Mouse (Mus musculus) myocyte (in vitro differentiated cells): ENCODE data around the gene 6030408B16Rik. TPM values are rescaled to one million over a fixed set of nuclear protein-coding genes. Genes with fewer than 3 reads are reported as not detected.

Experiments used
- H3K27me3 ChIP-seq: one replicate; pipeline ENCODE4 v1.6.1; 2011; ENCODE audit not compliant: control insufficient read depth, insufficient read depth, insufficient read length
- H3K36me3 ChIP-seq: one replicate; pipeline ENCODE4 v1.6.1; 2011; ENCODE audit not compliant: control insufficient read depth, insufficient read depth
- H3K4me2 ChIP-seq: one replicate; pipeline ENCODE4 v1.6.1; 2011; ENCODE audit warnings: low read depth, control low read depth
- H3K4me3 ChIP-seq: one replicate; pipeline ENCODE4 v1.5.1; 2011; ENCODE audit warnings: mild to moderate bottlenecking, control low read depth, moderate library complexity
- H3K79me2 ChIP-seq: one replicate; pipeline ENCODE4 v1.6.1; 2011; ENCODE audit not compliant: control insufficient read depth, insufficient read depth
- H3ac ChIP-seq: one replicate; pipeline ENCODE4 v1.6.1; 2011; ENCODE audit not compliant: control insufficient read depth, insufficient read length
- CEBPB ChIP-seq: IDR thresholded peaks from 2 replicates; pipeline ENCODE4 v1.6.1; 2011; ENCODE audit warnings: mild to moderate bottlenecking, moderate library complexity; ENCODE audit not compliant: poor library complexity, insufficient read depth, severe bottlenecking
- E2F4 ChIP-seq: IDR thresholded peaks from one replicate; pipeline ENCODE4 v1.6.1; 2011; ENCODE audit warnings: mild to moderate bottlenecking, control low read depth, moderate library complexity; ENCODE audit not compliant: insufficient read depth
- MAX ChIP-seq: IDR thresholded peaks from one replicate; pipeline ENCODE4 v1.6.1; 2011; ENCODE audit warnings: low read depth, mild to moderate bottlenecking, control low read depth
- MYOD1 ChIP-seq, 3 experiments: IDR thresholded peaks; one replicate each; pipeline ENCODE4 v1.6.1; 2011; ENCODE audit warnings: control low read depth in 2 of 3, low read depth in 2 of 3, mild to moderate bottlenecking in 2 of 3, moderate library complexity in 1 of 3; ENCODE audit not compliant: insufficient read length in 2 of 3, control insufficient read depth in 1 of 3
- MYOG ChIP-seq, 3 experiments: IDR thresholded peaks; one replicate each; pipeline ENCODE4 v1.6.1; 2011; ENCODE audit warnings: control low read depth in 2 of 3, low read depth in 2 of 3, mild to moderate bottlenecking in 2 of 3; ENCODE audit not compliant: insufficient read length in 2 of 3, control insufficient read depth in 1 of 3, insufficient read depth in 1 of 3
- POLR2A ChIP-seq: IDR thresholded peaks from one replicate; pipeline ENCODE4 v1.6.1; 2011; ENCODE audit warnings: low read depth, mild to moderate bottlenecking, control low read depth, moderate library complexity; ENCODE audit not compliant: insufficient read length
- POLR2AphosphoS2 ChIP-seq: IDR thresholded peaks from one replicate; pipeline ENCODE4 v1.6.1; 2011; ENCODE audit warnings: low read depth, control low read depth; ENCODE audit not compliant: insufficient read length
- REST ChIP-seq: IDR thresholded peaks from one replicate; pipeline ENCODE4 v1.6.1; 2011; ENCODE audit warnings: mild to moderate bottlenecking, control low read depth, moderate library complexity; ENCODE audit not compliant: insufficient read depth, insufficient read length
- SRF ChIP-seq: IDR thresholded peaks from one replicate; pipeline ENCODE4 v1.6.1; 2011; ENCODE audit warnings: low read depth; ENCODE audit not compliant: control insufficient read depth, insufficient read length
- TCF12 ChIP-seq: IDR thresholded peaks from one replicate; pipeline ENCODE4 v1.6.1; 2011; ENCODE audit warnings: mild to moderate bottlenecking, control low read depth; ENCODE audit not compliant: poor library complexity, insufficient read depth, severe bottlenecking
- TCF3 ChIP-seq: IDR thresholded peaks from one replicate; pipeline ENCODE4 v1.6.1; 2011; ENCODE audit warnings: low read depth, control low read depth; ENCODE audit not compliant: insufficient read length
- USF1 ChIP-seq: IDR thresholded peaks from one replicate; pipeline ENCODE4 v1.6.1; 2011; ENCODE audit warnings: low read depth, mild to moderate bottlenecking, control low read depth, moderate library complexity
- polyA plus RNA-seq: library from polyadenylated mRNA; unstranded; fragments of >200 nt; fragmentation: generic; extraction: Trizol; gene quantifications from one replicate; pipeline ENCODE4 v1.2.1, GENCODE M21; 2012; ENCODE audit warnings: missing spikeins

6030408B16Rik gene
- polyA plus RNA-seq, 1 experiment: 0.16 TPM

DNA sequence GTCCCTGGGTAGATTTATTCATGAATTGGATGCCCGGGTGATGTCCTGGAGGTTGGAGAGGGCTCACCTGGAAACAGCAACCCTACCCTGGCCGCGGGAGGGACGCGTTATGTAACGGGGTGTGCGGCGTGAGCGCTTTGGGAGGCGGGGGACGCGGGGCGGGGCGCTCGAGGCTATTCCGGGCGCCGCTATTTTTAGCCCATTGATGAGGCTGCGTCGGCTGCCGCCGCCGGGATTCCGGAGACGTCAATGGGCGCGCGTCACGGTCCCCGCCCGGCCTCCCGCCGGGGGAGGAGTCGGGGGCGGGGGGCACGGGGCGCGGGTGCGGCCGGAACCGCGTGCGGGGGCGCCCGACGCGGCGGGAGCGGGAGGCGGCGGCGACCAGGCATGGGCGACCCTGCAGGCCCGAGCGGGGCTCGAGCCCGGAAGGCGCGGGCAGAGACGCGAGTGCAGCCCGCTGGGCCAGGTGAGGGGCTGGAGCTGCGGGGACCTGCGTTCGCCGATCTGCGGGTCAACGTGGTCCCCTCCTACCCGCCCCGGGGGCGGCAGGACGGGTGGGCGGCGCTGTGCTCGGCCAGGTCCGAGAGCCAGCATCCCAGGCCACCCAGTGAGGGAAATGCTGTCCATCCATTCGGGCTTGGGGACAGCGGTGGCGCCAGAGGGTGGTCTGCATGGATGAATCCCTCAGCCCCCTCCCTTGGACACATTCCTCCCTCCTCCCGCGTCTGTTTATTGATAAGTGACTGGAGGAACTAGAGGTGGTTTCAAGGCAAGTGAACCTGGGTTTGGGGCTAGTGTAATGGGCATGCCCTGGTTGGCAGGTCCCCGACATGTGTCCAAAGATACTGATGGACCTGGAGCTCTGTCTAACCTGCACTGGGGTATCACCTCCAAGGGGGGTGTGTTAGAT is 38.9 kb upstream of the 6030408B16Rik start, which contains the start of gene Nr4a1:
Gene Nr4a1, plus strand, starts transcription at position 384 of the 910 bp plus-strand sequence.
- Histone ChIP-seq H3K4me2 (peak within 1 kb of the TSS; percentile 93), H3ac (peak within 1 kb of the TSS; percentile 22)

DNA sequence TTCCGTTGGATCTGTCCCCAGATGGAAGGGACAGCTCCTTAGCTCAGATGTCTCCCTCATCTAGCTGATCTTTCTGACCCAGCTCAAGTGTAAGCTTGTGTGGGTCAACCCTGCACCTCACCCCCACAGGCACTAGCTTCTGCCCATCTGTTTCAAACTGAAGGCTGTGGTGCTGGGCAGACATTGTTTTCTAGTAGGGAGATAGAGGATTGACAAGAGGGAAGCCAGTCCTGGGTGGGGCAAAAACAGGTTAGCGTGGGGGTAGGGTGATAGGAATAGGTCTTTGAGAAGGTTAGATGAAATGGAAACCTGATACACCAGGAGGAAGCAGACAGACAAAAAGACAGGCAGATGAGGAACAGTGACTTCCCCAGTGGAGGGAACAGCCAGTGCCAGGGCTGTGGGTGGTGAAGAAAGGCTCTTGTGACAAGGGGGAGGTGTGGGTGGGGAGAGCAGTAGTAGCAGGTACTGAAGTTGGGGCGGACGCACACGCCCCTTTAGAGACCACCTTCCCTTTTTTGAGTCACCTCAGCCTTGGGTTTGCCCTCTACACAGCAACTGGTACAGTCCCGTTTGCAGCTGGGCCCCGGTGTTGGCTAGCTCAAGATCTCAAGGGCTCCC is 37.1 kb upstream of the 6030408B16Rik start:
- H3K4me2 ChIP-seq: peak overlapping the region; percentile 93
- H3ac ChIP-seq: no peak overlapping the region
- H3K36me3 ChIP-seq: no peaks in the 10 kb centered on the region
- no peak for TF ChIP-seq SRF
- TF ChIP-seq TCF3: no peak
- TF ChIP-seq USF1: no peak
- no peak for TF ChIP-seq CEBPB
- no peak for TF ChIP-seq E2F4
- TF ChIP-seq MAX: no peak
- no peak for TF ChIP-seq POLR2AphosphoS2
- no peak for TF ChIP-seq MYOG (IDR thresholded peaks at IDR 0.05; ENCODE audit: control insufficient read depth in 1 of 3, insufficient read depth in 1 of 3, insufficient read length in 2 of 3, low read depth in 2 of 3)
- H3K27me3 ChIP-seq: no peaks in the 10 kb centered on the region
- no peaks in the 10 kb centered on the region for H3K79me2 ChIP-seq
- H3K4me3 ChIP-seq: peak overlapping the region; percentile 31

More for the DNA sequence above, 38.9 kb upstream of the 6030408B16Rik start, which contains the start of gene Nr4a1:
- Histone ChIP-seq H3K27me3 (no peaks in the 10 kb centered on the region), H3K36me3 (no peaks in the 10 kb centered on the region), H3K4me3 (peak within 1 kb of the TSS; percentile 31), H3K79me2 (no peaks in the 10 kb centered on the region)
- TF ChIP-seq E2F4 (no peak), POLR2AphosphoS2 (no peak), TCF3 (no peak), USF1 (no peak), TCF12 (no peak), CEBPB (no peak), MYOG (IDR thresholded peaks at IDR 0.05; ENCODE audit: control insufficient read depth in 1 of 3, insufficient read depth in 1 of 3, insufficient read length in 2 of 3, low read depth in 2 of 3) (peak in 1 of 3 experiments; percentile 30), MAX (no peak), REST (no peak), SRF (no peak), MYOD1 (IDR thresholded peaks at IDR 0.05; ENCODE audit: control insufficient read depth in 1 of 3, insufficient read length in 2 of 3, low read depth in 2 of 3) (no peak), POLR2A (peak; percentile 59)

DNA sequence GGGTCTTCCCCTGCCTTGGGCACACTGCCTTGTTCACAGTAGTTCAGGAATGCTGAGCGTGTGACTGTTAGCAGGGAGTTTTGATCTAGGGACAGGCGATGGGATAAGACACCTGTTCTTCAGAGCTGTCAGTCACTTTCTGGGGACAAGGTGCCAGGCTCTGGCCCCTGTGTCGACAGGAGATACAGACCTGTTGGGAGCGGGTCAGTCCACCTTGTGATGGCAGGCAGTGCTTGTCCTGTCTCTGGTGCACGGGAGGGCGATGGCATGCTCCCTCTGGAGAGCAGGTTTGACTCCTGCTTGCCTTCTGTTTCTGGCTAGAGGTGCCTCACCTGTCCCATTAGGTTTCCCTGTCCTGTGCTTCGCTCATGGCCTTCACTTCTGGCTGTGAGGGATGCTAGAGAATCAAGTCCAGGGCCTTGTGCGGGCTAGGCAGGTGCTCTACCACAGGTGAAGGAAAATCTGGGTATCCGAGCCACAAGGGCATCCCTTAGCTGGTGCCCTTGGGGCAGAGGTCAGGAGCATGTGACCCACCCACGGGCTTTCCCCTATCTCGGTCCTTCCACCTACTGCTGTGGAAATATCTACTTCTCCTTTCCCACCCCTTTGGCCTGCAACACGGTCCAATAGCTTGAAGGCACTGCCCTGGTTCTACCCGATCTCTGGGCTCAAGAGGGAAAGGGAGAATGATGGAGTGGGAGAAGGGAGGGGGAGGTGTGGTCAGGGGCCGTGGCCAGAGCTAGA is 36.4 kb upstream of the 6030408B16Rik start:
- Histone ChIP-seq H3K79me2 (no peaks in the 10 kb centered on the region), H3K36me3 (no peaks in the 10 kb centered on the region), H3K4me3 (no peak overlapping the region), H3K27me3 (no peaks in the 10 kb centered on the region), H3K4me2 (peak overlapping the region; percentile 18), H3ac (no peak overlapping the region)
- TF ChIP-seq MYOG (IDR thresholded peaks at IDR 0.05; ENCODE audit: control insufficient read depth in 1 of 3, insufficient read depth in 1 of 3, insufficient read length in 2 of 3, low read depth in 2 of 3): no peak
- no peak for TF ChIP-seq REST
- no peak for TF ChIP-seq MYOD1 (IDR thresholded peaks at IDR 0.05; ENCODE audit: control insufficient read depth in 1 of 3, insufficient read length in 2 of 3, low read depth in 2 of 3)
- TF ChIP-seq TCF3: no peak
- no peak for TF ChIP-seq POLR2A
- TF ChIP-seq SRF: no peak
- no peak for TF ChIP-seq POLR2AphosphoS2
- no peak for TF ChIP-seq TCF12
- no peak for TF ChIP-seq USF1
- no peak for TF ChIP-seq MAX
- no peak for TF ChIP-seq E2F4
- no peak for TF ChIP-seq CEBPB

DNA sequence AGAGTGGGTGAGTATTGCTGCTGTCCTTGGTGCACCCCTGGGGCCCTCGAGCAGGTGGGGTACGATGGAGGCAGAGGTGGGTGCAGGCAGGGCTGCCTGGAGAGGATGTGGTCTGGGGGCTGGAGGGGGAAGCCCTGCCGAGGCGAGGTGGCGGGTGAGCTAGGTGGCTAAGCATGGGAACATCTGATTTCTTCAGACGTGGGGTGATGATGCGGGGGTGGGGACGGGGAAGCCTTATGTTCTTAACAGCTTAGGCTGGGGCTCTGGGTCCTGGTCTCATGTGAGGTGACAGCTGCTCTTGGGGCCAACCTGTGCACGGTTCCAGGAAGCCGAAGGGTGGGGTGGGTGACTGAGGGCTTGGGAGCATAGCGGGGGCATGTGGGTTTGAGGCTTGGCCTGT is 34.6 kb upstream of the 6030408B16Rik start:
- H3K79me2 ChIP-seq: no peaks in the 10 kb centered on the region
- no peak for TF ChIP-seq MAX
- TF ChIP-seq POLR2AphosphoS2: no peak
- TF ChIP-seq MYOD1 (IDR thresholded peaks at IDR 0.05; ENCODE audit: control insufficient read depth in 1 of 3, insufficient read length in 2 of 3, low read depth in 2 of 3): peak in 1 of 3 experiments; percentile 62
- TF ChIP-seq MYOG (IDR thresholded peaks at IDR 0.05; ENCODE audit: control insufficient read depth in 1 of 3, insufficient read depth in 1 of 3, insufficient read length in 2 of 3, low read depth in 2 of 3): peak in 1 of 3 experiments; percentile 73
- no peak for TF ChIP-seq POLR2A
- TF ChIP-seq REST: no peak
- H3K4me3 ChIP-seq: no peak overlapping the region
- H3ac ChIP-seq: no peak overlapping the region
- no peak overlapping the region for H3K4me2 ChIP-seq
- H3K27me3 ChIP-seq: no peaks in the 10 kb centered on the region
- H3K36me3 ChIP-seq: no peaks in the 10 kb centered on the region
